Mouse (Mus musculus) hindbrain, postnatal 0 days (tissue): Measurements from ENCODE around the gene Lypd3. TPM values are rescaled to one million over a fixed set of nuclear protein-coding genes. Genes with fewer than 3 reads are reported as not detected.
A peak's percentile ranks its signal among the peaks of the same experiment; 100 is the strongest.

Experiments
- ATAC-seq: fragments of 200-750 bp; cut with Nextera tagmentation; 2 replicates; pipeline ENCODE4 v1.8.0; 2017; ENCODE audit warnings: mild to moderate bottlenecking, moderate TSS enrichment, moderate library complexity
- DNase-seq: peaks from one replicate; pipeline ENCODE4 v3.0.0-alpha.2; 2015; ENCODE audit warnings: low spot score
- H3K27ac ChIP-seq: fragments of 300-500 bp; sonication (generic); 2 replicates; pipeline ENCODE4 v1.5.1; 2014; ENCODE audit warnings: mild to moderate bottlenecking
- H3K27me3 ChIP-seq: fragments of 300-500 bp; sonication (generic); 2 replicates; pipeline ENCODE4 v1.6.1; 2014; ENCODE audit warnings: low read length, mixed read lengths; ENCODE audit not compliant: insufficient read depth
- H3K36me3 ChIP-seq: fragments of 300-500 bp; sonication (generic); 2 replicates; pipeline ENCODE4 v1.6.1; 2014; ENCODE audit warnings: low read length, mixed read lengths; ENCODE audit not compliant: insufficient read depth
- H3K4me1 ChIP-seq: fragments of 300-500 bp; sonication (generic); 2 replicates; pipeline ENCODE4 v1.6.1; 2014; ENCODE audit warnings: antibody characterized with exemption, low read length, mixed read lengths; ENCODE audit not compliant: insufficient read depth
- H3K4me2 ChIP-seq: fragments of 300-500 bp; sonication (generic); 2 replicates; pipeline ENCODE4 v1.6.1; 2014; ENCODE audit warnings: low read depth, mild to moderate bottlenecking, low read length, moderate library complexity, mixed read lengths
- H3K4me3 ChIP-seq: fragments of 300-500 bp; sonication (generic); 2 replicates; pipeline ENCODE4 v1.5.1; 2014; ENCODE audit warnings: low read length
- H3K9ac ChIP-seq: fragments of 300-500 bp; sonication (generic); replicated peaks from 2 replicates; pipeline ENCODE4 v1.6.1; 2014; ENCODE audit warnings: mild to moderate bottlenecking, low read length, moderate library complexity, mixed read lengths
- H3K9me3 ChIP-seq: fragments of 300-500 bp; sonication (generic); 2 replicates; pipeline ENCODE4 v1.6.1; 2016; ENCODE audit warnings: low read length, mixed read lengths
- CTCF ChIP-seq: IDR thresholded peaks from 2 replicates; pipeline ENCODE4 v1.5.1; 2016; ENCODE audit warnings: antibody characterized with exemption, control low read depth, low read depth
- WGBS: fragments of 180-500 bp; shearing (Covaris S2); extraction: QIAGEN DNeasy Blood & Tissue Kit; methylation state at CpG from one replicate; pipeline ENCODE4 v1.1.7; 2014; 5-methylcytosine and 5-hydroxymethylcytosine counted together
- polyA plus RNA-seq: library from polyadenylated mRNA; unstranded; fragments of >200 nt; fragmentation: Nextera tagmentation; extraction: Ambion mirVana; gene quantifications from 2 replicates; pipeline ENCODE4 v1.2.1, GENCODE M21; 2015
- total RNA-seq: library from RNA; depleted of rRNA; stranded (reverse); fragments of >200 nt; gene quantifications from 2 replicates; pipeline ENCODE4 v1.2.3, GENCODE M21; 2014

Lypd3 gene
- total and polyA plus RNA-seq, 2 experiments from 2014 or later: 1.2 to 1.3 TPM

- no peak overlapping the region for H3K9ac ChIP-seq
- H3K27me3 ChIP-seq: no peaks in the 10 kb centered on the region
- peak; percentile 36 for DNase-seq
- no peaks in the 10 kb centered on the region for H3K4me1 ChIP-seq
- TF ChIP-seq CTCF: peak; percentile 82
- no peak overlapping the region for H3K27ac ChIP-seq
- H3K4me3 ChIP-seq: no peak overlapping the region
- no peak overlapping the region for H3K4me2 ChIP-seq
- no peak for ATAC-seq
- H3K9me3 ChIP-seq: no peaks in the 10 kb centered on the region
- no peaks in the 10 kb centered on the region for H3K36me3 ChIP-seq
- 26% methylated on average over 7 of the region's 7 CpGs for WGBS
These were observed 17.3 kb downstream of the Lypd3 start for GRCm38 (mm10) chr7:24653681-24654080.

- no peaks in the 10 kb centered on the region for H3K36me3 ChIP-seq
- ATAC-seq: peak; percentile 51; the same call in 1 of the 2 replicates
- WGBS: 55% methylated on average over 12 of the region's 12 CpGs
- H3K9me3 ChIP-seq: no peaks in the 10 kb centered on the region
- H3K4me1 ChIP-seq: no peaks in the 10 kb centered on the region
- no peak overlapping the region for H3K27ac ChIP-seq
- no peak overlapping the region for H3K4me3 ChIP-seq
- TF ChIP-seq CTCF: no peak
- DNase-seq: peak; percentile 52
- H3K27me3 ChIP-seq: no peaks in the 10 kb centered on the region; the same call in 1 of the 2 replicates
- no peak overlapping the region for H3K4me2 ChIP-seq
- H3K9ac ChIP-seq: no peak overlapping the region
These were observed 23.5 kb downstream of the Lypd3 start for GRCm38 (mm10) chr7:24659737-24660357.

- Histone ChIP-seq H3K9ac (no peak overlapping the region), H3K36me3 (no peaks in the 10 kb centered on the region), H3K4me1 (no peaks in the 10 kb centered on the region), H3K27ac (no peak overlapping the region), H3K4me3 (no peak overlapping the region), H3K4me2 (no peak overlapping the region), H3K9me3 (no peaks in the 10 kb centered on the region), H3K27me3 (no peaks in the 10 kb centered on the region; the same call in 1 of the 2 replicates)
- ATAC-seq (no peak), DNase-seq (no peak)
- 73% methylated on average over 17 of the region's 17 CpGs for WGBS
- TF ChIP-seq CTCF: no peak
These were observed 25.0 kb downstream of the Lypd3 start for GRCm38 (mm10) chr7:24661118-24661904.

- no peaks in the 10 kb centered on the region; the same call in 1 of the 2 replicates for H3K27me3 ChIP-seq
- ATAC-seq: peak; percentile 66; the same call in 1 of the 2 replicates
- no peak overlapping the region for H3K4me3 ChIP-seq
- TF ChIP-seq CTCF: peak; percentile 96
- peak; percentile 84 for DNase-seq
- no peaks in the 10 kb centered on the region for H3K36me3 ChIP-seq
- H3K27ac ChIP-seq: no peak overlapping the region
- no peak overlapping the region for H3K9ac ChIP-seq
- 12% methylated on average over 8 of the region's 8 CpGs for WGBS
- no peak overlapping the region for H3K4me2 ChIP-seq
- no peaks in the 10 kb centered on the region for H3K4me1 ChIP-seq
- no peaks in the 10 kb centered on the region for H3K9me3 ChIP-seq
These were observed 26.2 kb downstream of the Lypd3 start for GRCm38 (mm10) chr7:24662575-24662974.

- Histone ChIP-seq H3K27me3 (no peaks in the 10 kb centered on the region; the same call in 1 of the 2 replicates), H3K4me1 (no peaks in the 10 kb centered on the region), H3K9ac (no peak overlapping the region), H3K36me3 (no peaks in the 10 kb centered on the region), H3K4me2 (no peak overlapping the region), H3K4me3 (no peak overlapping the region), H3K9me3 (no peaks in the 10 kb centered on the region), H3K27ac (no peak overlapping the region)
- ATAC-seq (no peak), DNase-seq (no peak)
- WGBS: 46% methylated on average over 8 of the region's 8 CpGs
- no peak for TF ChIP-seq CTCF
These were observed 28.0 kb downstream of the Lypd3 start for GRCm38 (mm10) chr7:24664301-24664700.

- 68% methylated on average over 9 of the region's 9 CpGs for WGBS
These were observed 28.6 kb downstream of the Lypd3 start for GRCm38 (mm10) chr7:24664959-24665358.

More at GRCm38 (mm10) chr7:24664959-24665358, 28.6 kb downstream of the Lypd3 start:
- Histone ChIP-seq H3K36me3 (no peaks in the 10 kb centered on the region), H3K4me3 (no peak overlapping the region), H3K4me1 (no peaks in the 10 kb centered on the region), H3K27me3 (no peaks in the 10 kb centered on the region; the same call in 1 of the 2 replicates), H3K27ac (no peak overlapping the region), H3K9ac (no peak overlapping the region), H3K4me2 (no peak overlapping the region), H3K9me3 (no peaks in the 10 kb centered on the region)
- DNase-seq (no peak), ATAC-seq (no peak)
- TF ChIP-seq CTCF: no peak
